Mouse (Mus musculus) heart, adult 2 months (tissue): ENCODE measurements around the gene Cda. TPM values are rescaled to one million over a fixed set of nuclear protein-coding genes. Genes with fewer than 3 reads are reported as not detected.

Experiments used
- DNase-seq, 2 experiments: peaks; one replicate each; pipeline ENCODE4 v3.0.0; 2021
- H3K27ac ChIP-seq: fragments of 200-600 bp; 2 replicates; pipeline ENCODE4 v1.8.1; 2022
- H3K27me3 ChIP-seq: fragments of 200-500 bp; 2 replicates; pipeline ENCODE4 v1.6.1; 2012; ENCODE audit warnings: mild to moderate bottlenecking, low read length, inconsistent platforms, mixed read lengths; ENCODE audit not compliant: control insufficient read depth, insufficient read depth
- H3K36me3 ChIP-seq: fragments of 200-500 bp; 2 replicates; pipeline ENCODE4 v1.6.1; 2012; ENCODE audit warnings: low read length, inconsistent platforms; ENCODE audit not compliant: control insufficient read depth, insufficient read depth
- H3K4me1 ChIP-seq: fragments of 200-500 bp; 2 replicates; pipeline ENCODE4 v1.6.1; 2011; ENCODE audit warnings: low read length; ENCODE audit not compliant: control insufficient read depth, insufficient read depth
- H3K4me3 ChIP-seq: fragments of 200-600 bp; 2 replicates; pipeline ENCODE4 v1.8.1; 2022
- H3K79me2 ChIP-seq: fragments of 200-500 bp; replicated peaks from 2 replicates; pipeline ENCODE4 v1.6.1; 2012; ENCODE audit warnings: mild to moderate bottlenecking, inconsistent platforms, low read length, moderate library complexity, mixed read lengths; ENCODE audit not compliant: control insufficient read depth, insufficient read depth
- H3K9ac ChIP-seq: fragments of 200-500 bp; 2 replicates; pipeline ENCODE4 v1.6.1; 2012; ENCODE audit warnings: low read depth, mild to moderate bottlenecking, control low read depth, inconsistent platforms, low read length, mixed read lengths
- CTCF ChIP-seq: fragments of 200-600 bp; IDR thresholded peaks from 2 replicates; pipeline ENCODE4 v1.8.1; 2022; ENCODE audit warnings: antibody characterized with exemption, mild to moderate bottlenecking, moderate library complexity
- EP300 ChIP-seq: fragments of 200-500 bp; IDR thresholded peaks from 2 replicates; pipeline ENCODE4 v1.6.1; 2011; ENCODE audit warnings: low read depth, low read length, control low read depth; ENCODE audit not compliant: insufficient read depth
- POLR2A ChIP-seq: fragments of 200-500 bp; IDR thresholded peaks from 2 replicates; pipeline ENCODE4 v1.6.1; 2011; ENCODE audit warnings: mild to moderate bottlenecking, low read depth, low read length, control low read depth; ENCODE audit not compliant: insufficient read depth
- WGBS: fragments of 180-500 bp; shearing (Covaris S2); methylation state at CpG from one replicate; pipeline ENCODE4 v1.1.7; 2018; 5-methylcytosine and 5-hydroxymethylcytosine counted together
- intact Hi-C: fragments of 180-260 bp; cut with DNase I; formaldehyde crosslinking; loops from one replicate; pipeline ENCODE4 v1.15.1; 2025
- polyA plus RNA-seq: library from polyadenylated mRNA; depleted of rRNA; stranded (reverse); fragments of >200 nt; gene quantifications from 2 replicates; pipeline ENCODE4 v1.2.3, GENCODE M21; 2012
- total RNA-seq, 2 experiments: library from RNA; stranded (reverse); gene quantifications; 2 replicates each; pipeline ENCODE4 v1.2.3; 2021

Gene Cda
- total and polyA plus RNA-seq, 3 experiments = 1.4 to 3.3 (median 1.4) TPM

GRCm38 (mm10) chr4:138352692-138353091 lies 15.1 kb downstream of the Cda start:
- H3K4me3 ChIP-seq = no peak overlapping the region
- intact Hi-C loops = no loop called here
- no peaks in the 10 kb centered on the region for H3K27me3 ChIP-seq
- no peaks in the 10 kb centered on the region for H3K4me1 ChIP-seq
- TF ChIP-seq EP300 (no peak), CTCF (no peak)
- H3K36me3 ChIP-seq = no peaks in the 10 kb centered on the region
- WGBS = 71% methylated on average over 6 of the region's 6 CpGs
- no peaks in the 10 kb centered on the region for H3K79me2 ChIP-seq
- H3K9ac ChIP-seq = no peak overlapping the region
- no peak overlapping the region for H3K27ac ChIP-seq
- DNase-seq = no peak

GRCm38 (mm10) chr4:138351821-138352220 lies 16.0 kb downstream of the Cda start:
- DNase-seq = no peak
- WGBS = 93% methylated on average over 5 of the region's 5 CpGs
- Histone ChIP-seq H3K4me1 (no peaks in the 10 kb centered on the region), H3K27me3 (no peaks in the 10 kb centered on the region), H3K36me3 (no peaks in the 10 kb centered on the region), H3K9ac (no peak overlapping the region), H3K79me2 (no peaks in the 10 kb centered on the region), H3K4me3 (no peak overlapping the region), H3K27ac (no peak overlapping the region)
- intact Hi-C loops = no loop called here
- TF ChIP-seq EP300 (no peak), CTCF (no peak), POLR2A (no peak)

GRCm38 (mm10) chr4:138348716-138349115 lies 19.1 kb downstream of the Cda start:
- TF ChIP-seq EP300 = no peak
- TF ChIP-seq POLR2A = no peak
- no peaks in the 10 kb centered on the region for H3K36me3 ChIP-seq
- DNase-seq = no peak
- intact Hi-C loops = no loop called here
- H3K4me1 ChIP-seq = peaks cover 5% of the 10 kb centered on the region
- WGBS = 68% methylated on average over 7 of the region's 7 CpGs
- H3K9ac ChIP-seq = no peak overlapping the region
- H3K27me3 ChIP-seq = no peaks in the 10 kb centered on the region
- no peaks in the 10 kb centered on the region for H3K79me2 ChIP-seq
- no peak overlapping the region for H3K4me3 ChIP-seq
- H3K27ac ChIP-seq = no peak overlapping the region

- 86% methylated on average over 1 of the region's 1 CpGs for WGBS
Observed at GRCm38 (mm10) chr4:138347280-138347679, 20.5 kb downstream of the Cda start.

GRCm38 (mm10) chr4:138344891-138345545 lies 22.8 kb downstream of the Cda start:
- Histone ChIP-seq H3K9ac (no peak overlapping the region), H3K27me3 (no peaks in the 10 kb centered on the region), H3K79me2 (no peaks in the 10 kb centered on the region), H3K36me3 (no peaks in the 10 kb centered on the region), H3K4me1 (peaks cover 11% of the 10 kb centered on the region), H3K4me3 (no peak overlapping the region), H3K27ac (no peak overlapping the region; the same call in 1 of the 2 replicates)
- peak; percentile 52 to 55 for DNase-seq
- WGBS = 37% methylated on average over 9 of the region's 9 CpGs
- peak; percentile 39 for TF ChIP-seq CTCF
- no peak for TF ChIP-seq EP300
- intact Hi-C loops = loop anchor here (2.0 kb wide), 1 partner anchor 34 kb away; no protein-coding TSS in a partner anchor

More at GRCm38 (mm10) chr4:138347280-138347679, 20.5 kb downstream of the Cda start:
- no peaks in the 10 kb centered on the region for H3K36me3 ChIP-seq
- no peak overlapping the region for H3K4me3 ChIP-seq
- intact Hi-C loops = no loop called here
- peaks cover 11% of the 10 kb centered on the region for H3K4me1 ChIP-seq
- H3K79me2 ChIP-seq = no peaks in the 10 kb centered on the region
- DNase-seq = no peak
- TF ChIP-seq POLR2A (no peak), CTCF (no peak), EP300 (no peak)
- no peak overlapping the region for H3K27ac ChIP-seq
- no peaks in the 10 kb centered on the region for H3K27me3 ChIP-seq
- H3K9ac ChIP-seq = no peak overlapping the region

- H3K27me3 ChIP-seq = no peaks in the 10 kb centered on the region
- H3K4me1 ChIP-seq = peaks cover 11% of the 10 kb centered on the region
- H3K4me3 ChIP-seq = no peak overlapping the region
- DNase-seq = peak in 1 of 2 experiments; percentile 25
- H3K9ac ChIP-seq = no peak overlapping the region
- H3K79me2 ChIP-seq = no peaks in the 10 kb centered on the region
- 35% methylated on average over 10 of the region's 10 CpGs for WGBS
- no peak for TF ChIP-seq EP300
- TF ChIP-seq POLR2A = no peak
- TF ChIP-seq CTCF = no peak
- no peaks in the 10 kb centered on the region for H3K36me3 ChIP-seq
- intact Hi-C loops = no loop called here
- H3K27ac ChIP-seq = no peak overlapping the region
Observed at GRCm38 (mm10) chr4:138343341-138343837, 24.4 kb downstream of the Cda start.

- Histone ChIP-seq H3K9ac (no peak overlapping the region), H3K27ac (no peak overlapping the region)
- WGBS = 77% methylated on average over 6 of the region's 6 CpGs
Observed at GRCm38 (mm10) chr4:138342778-138343177, 25.0 kb downstream of the Cda start.

More at GRCm38 (mm10) chr4:138342778-138343177, 25.0 kb downstream of the Cda start:
- no peak for DNase-seq
- intact Hi-C loops = no loop called here
- Histone ChIP-seq H3K4me1 (peaks cover 11% of the 10 kb centered on the region), H3K36me3 (no peaks in the 10 kb centered on the region), H3K27me3 (no peaks in the 10 kb centered on the region), H3K4me3 (no peak overlapping the region), H3K79me2 (no peaks in the 10 kb centered on the region)
- TF ChIP-seq EP300 (no peak), CTCF (no peak), POLR2A (no peak)
